Mouse (Mus musculus) C2C12 (cell line): Measurements from ENCODE around the gene Pmis2.

ENCODE experiments used
- CEBPB ChIP-seq: IDR thresholded peaks from one replicate; pipeline ENCODE4 v1.6.1; 2011; ENCODE audit warnings: low read depth, mild to moderate bottlenecking, control low read depth, moderate library complexity
- CTCF ChIP-seq: IDR thresholded peaks from one replicate; pipeline ENCODE4 v1.5.1; 2011; ENCODE audit not compliant: control insufficient read depth, insufficient read depth, insufficient read length
- MYOD1 ChIP-seq: IDR thresholded peaks from one replicate; pipeline ENCODE4 v1.6.1; 2011; ENCODE audit warnings: low read depth; ENCODE audit not compliant: control insufficient read depth, insufficient read length
- MYOG ChIP-seq: IDR thresholded peaks from one replicate; pipeline ENCODE4 v1.6.1; 2011; ENCODE audit not compliant: control insufficient read depth, insufficient read length; ENCODE audit errors: extremely low read depth
- USF1 ChIP-seq: IDR thresholded peaks from one replicate; pipeline ENCODE4 v1.6.1; 2011; ENCODE audit warnings: low read depth, mild to moderate bottlenecking, control low read depth, moderate library complexity

DNA sequence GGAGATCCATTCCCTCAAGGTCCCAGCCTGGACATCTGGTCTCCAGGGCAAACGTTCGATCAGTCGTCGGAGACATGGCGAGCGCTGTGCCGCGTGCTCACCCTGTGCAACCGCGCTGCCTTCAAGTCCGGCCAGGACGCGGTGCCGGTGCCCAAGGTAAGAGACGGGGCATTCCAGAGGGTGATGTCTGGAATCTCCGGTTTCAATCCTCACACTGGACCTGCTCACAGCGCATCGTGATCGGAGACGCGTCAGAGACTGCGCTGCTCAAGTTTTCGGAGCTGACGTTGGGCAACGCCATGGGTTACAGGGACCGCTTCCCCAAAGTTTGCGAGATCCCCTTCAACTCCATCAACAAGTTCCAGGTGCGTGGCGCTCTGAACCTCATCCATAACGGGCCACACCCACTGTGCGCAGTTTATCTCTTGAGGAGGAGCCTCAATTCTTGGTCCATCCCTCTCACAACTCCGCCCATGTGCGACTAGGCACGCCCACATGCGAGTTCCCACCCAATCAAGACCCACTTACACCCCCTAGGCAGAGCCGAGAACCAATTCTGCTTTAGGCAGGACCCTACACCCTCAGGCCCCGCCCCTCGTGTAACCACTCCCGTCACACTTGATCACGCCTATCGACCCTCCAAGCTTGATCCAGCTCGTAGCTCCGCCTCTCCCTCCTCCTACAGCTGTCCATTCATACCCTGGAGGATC, 45.8 kb upstream of the Pmis2 start:
- TF ChIP-seq MYOD1 (no peak), USF1 (no peak), CTCF (no peak), CEBPB (no peak), MYOG (no peak)
